Mouse (Mus musculus) stomach, embryonic 15.5 days (tissue): Measurements from ENCODE around the gene Tmem248. TPM values are rescaled to one million over a fixed set of nuclear protein-coding genes. Genes with fewer than 3 reads are reported as not detected.
A peak's percentile ranks its signal among the peaks of the same experiment; 100 is the strongest.

Experiments used
- ATAC-seq: fragments of 200-750 bp; cut with Nextera tagmentation; 2 replicates; pipeline ENCODE4 v1.8.0; 2017; ENCODE audit warnings: low read depth, moderate number of reproducible peaks, moderate TSS enrichment; ENCODE audit not compliant: insufficient read depth, low FRiP score
- H3K27ac ChIP-seq: fragments of 300-500 bp; sonication (generic); 2 replicates; pipeline ENCODE4 v1.5.1; 2015; ENCODE audit warnings: mild to moderate bottlenecking, inconsistent platforms
- H3K27me3 ChIP-seq: fragments of 300-500 bp; sonication (generic); replicated peaks from 2 replicates; pipeline ENCODE4 v1.6.1; 2015; ENCODE audit warnings: inconsistent platforms
- H3K36me3 ChIP-seq: fragments of 300-500 bp; sonication (generic); 2 replicates; pipeline ENCODE4 v1.6.1; 2015; ENCODE audit warnings: inconsistent platforms
- H3K4me1 ChIP-seq: fragments of 300-500 bp; sonication (generic); 2 replicates; pipeline ENCODE4 v1.6.1; 2015; ENCODE audit warnings: inconsistent platforms
- H3K4me2 ChIP-seq: fragments of 300-500 bp; sonication (generic); 2 replicates; pipeline ENCODE4 v1.6.1; 2015; ENCODE audit warnings: mild to moderate bottlenecking, inconsistent platforms
- H3K4me3 ChIP-seq: fragments of 300-500 bp; sonication (generic); replicated peaks from 2 replicates; pipeline ENCODE4 v1.5.1; 2015; ENCODE audit warnings: inconsistent platforms
- H3K9ac ChIP-seq: fragments of 300-500 bp; sonication (generic); 2 replicates; pipeline ENCODE4 v1.6.1; 2015; ENCODE audit warnings: inconsistent platforms
- H3K9me3 ChIP-seq: fragments of 300-500 bp; sonication (generic); 2 replicates; pipeline ENCODE4 v1.6.1; 2016; ENCODE audit warnings: inconsistent platforms
- WGBS: fragments of 180-500 bp; shearing (Covaris S2); methylation state at CpG from one replicate; pipeline ENCODE4 v1.1.7; 2015; 5-methylcytosine and 5-hydroxymethylcytosine counted together
- polyA plus RNA-seq: library from polyadenylated mRNA; unstranded; fragments of >200 nt; fragmentation: Nextera tagmentation; extraction: Ambion mirVana; gene quantifications from 2 replicates; pipeline ENCODE4 v1.2.1, GENCODE M21; 2015

The Tmem248 gene
- polyA plus RNA-seq, 1 experiment from 2014 or later, result 37.3 TPM

- no peaks in the 10 kb centered on the region for H3K27me3 ChIP-seq
- H3K36me3 ChIP-seq, result peaks cover 32% of the 10 kb centered on the region
- H3K27ac ChIP-seq, result no peak overlapping the region
- no peak overlapping the region for H3K4me3 ChIP-seq
- H3K9me3 ChIP-seq, result no peaks in the 10 kb centered on the region
- H3K9ac ChIP-seq, result no peak overlapping the region
- ATAC-seq, result no peak
- WGBS, result 87% methylated on average over 1 of the region's 1 CpGs
- no peak overlapping the region for H3K4me2 ChIP-seq
- no peaks in the 10 kb centered on the region for H3K4me1 ChIP-seq
These were observed 50.4 kb downstream of the Tmem248 start for GRCm38 (mm10) chr5:130267316-130267715.

GRCm38 (mm10) chr5:130268976-130269375 is 52.1 kb downstream of the Tmem248 start:
- no peaks in the 10 kb centered on the region for H3K9me3 ChIP-seq
- no peaks in the 10 kb centered on the region for H3K27me3 ChIP-seq
- peaks cover 32% of the 10 kb centered on the region for H3K36me3 ChIP-seq
- no peak overlapping the region for H3K9ac ChIP-seq
- no peak for ATAC-seq
- no peak overlapping the region for H3K4me3 ChIP-seq
- 75% methylated on average over 11 of the region's 11 CpGs for WGBS
- H3K27ac ChIP-seq, result no peak overlapping the region
- no peaks in the 10 kb centered on the region for H3K4me1 ChIP-seq
- no peak overlapping the region for H3K4me2 ChIP-seq

- H3K36me3 ChIP-seq, result peaks cover 23% of the 10 kb centered on the region; the same call in 1 of the 2 replicates
These were observed 55.5 kb downstream of the Tmem248 start for GRCm38 (mm10) chr5:130272344-130272743.

GRCm38 (mm10) chr5:130273046-130273445 is 56.2 kb downstream of the Tmem248 start:
- WGBS, result 76% methylated on average over 6 of the region's 6 CpGs
- ATAC-seq, result peak; percentile 37; the same call in 1 of the 2 replicates
- Histone ChIP-seq H3K36me3 (peaks cover 19% of the 10 kb centered on the region; the same call in 1 of the 2 replicates), H3K4me2 (no peak overlapping the region), H3K9ac (no peak overlapping the region), H3K4me1 (no peaks in the 10 kb centered on the region), H3K27me3 (no peaks in the 10 kb centered on the region), H3K9me3 (no peaks in the 10 kb centered on the region), H3K27ac (no peak overlapping the region), H3K4me3 (no peak overlapping the region)

More at GRCm38 (mm10) chr5:130272344-130272743, 55.5 kb downstream of the Tmem248 start:
- Histone ChIP-seq H3K4me1 (no peaks in the 10 kb centered on the region), H3K27ac (no peak overlapping the region), H3K4me2 (no peak overlapping the region), H3K27me3 (no peaks in the 10 kb centered on the region), H3K9ac (no peak overlapping the region), H3K9me3 (no peaks in the 10 kb centered on the region), H3K4me3 (no peak overlapping the region)
- no peak for ATAC-seq
- WGBS, result 97% methylated on average over 1 of the region's 1 CpGs

GRCm38 (mm10) chr5:130275509-130275908 is 58.6 kb downstream of the Tmem248 start:
- no peaks in the 10 kb centered on the region for H3K4me1 ChIP-seq
- WGBS, result 55% methylated on average over 4 of the region's 4 CpGs
- no peak overlapping the region for H3K4me2 ChIP-seq
- H3K4me3 ChIP-seq, result no peak overlapping the region
- no peak for ATAC-seq
- H3K27ac ChIP-seq, result no peak overlapping the region
- no peaks in the 10 kb centered on the region for H3K9me3 ChIP-seq
- peaks cover 28% of the 10 kb centered on the region for H3K36me3 ChIP-seq
- H3K9ac ChIP-seq, result no peak overlapping the region
- H3K27me3 ChIP-seq, result no peaks in the 10 kb centered on the region

- Histone ChIP-seq H3K27ac (no peak overlapping the region), H3K9me3 (no peaks in the 10 kb centered on the region), H3K36me3 (peaks cover 18% of the 10 kb centered on the region), H3K4me2 (no peak overlapping the region), H3K4me1 (no peaks in the 10 kb centered on the region), H3K9ac (no peak overlapping the region), H3K4me3 (no peak overlapping the region), H3K27me3 (no peaks in the 10 kb centered on the region)
- ATAC-seq, result no peak
- 73% methylated on average over 7 of the region's 7 CpGs for WGBS
These were observed 61.2 kb downstream of the Tmem248 start for GRCm38 (mm10) chr5:130278011-130278472.

GRCm38 (mm10) chr5:130283079-130283732 is 66.3 kb downstream of the Tmem248 start:
- H3K9me3 ChIP-seq, result no peaks in the 10 kb centered on the region
- H3K9ac ChIP-seq, result no peak overlapping the region
- H3K27me3 ChIP-seq, result no peaks in the 10 kb centered on the region
- H3K4me3 ChIP-seq, result no peak overlapping the region
- no peak overlapping the region for H3K27ac ChIP-seq
- ATAC-seq, result no peak
- H3K4me2 ChIP-seq, result no peak overlapping the region
- H3K36me3 ChIP-seq, result peaks cover 24% of the 10 kb centered on the region
- 93% methylated on average over 9 of the region's 9 CpGs for WGBS
- H3K4me1 ChIP-seq, result no peaks in the 10 kb centered on the region

GRCm38 (mm10) chr5:130288106-130288505 is 71.2 kb downstream of the Tmem248 start:
- Histone ChIP-seq H3K9me3 (no peaks in the 10 kb centered on the region), H3K4me2 (no peak overlapping the region), H3K4me1 (no peaks in the 10 kb centered on the region), H3K27me3 (no peaks in the 10 kb centered on the region), H3K4me3 (no peak overlapping the region), H3K27ac (no peak overlapping the region), H3K36me3 (peaks cover 14% of the 10 kb centered on the region), H3K9ac (no peak overlapping the region)
- 86% methylated on average over 7 of the region's 7 CpGs for WGBS
- ATAC-seq, result no peak

- Histone ChIP-seq H3K4me3 (no peak overlapping the region), H3K27ac (no peak overlapping the region), H3K27me3 (no peaks in the 10 kb centered on the region), H3K4me1 (no peaks in the 10 kb centered on the region), H3K36me3 (peaks cover 3% of the 10 kb centered on the region; the same call in 1 of the 2 replicates), H3K4me2 (no peak overlapping the region), H3K9me3 (no peaks in the 10 kb centered on the region), H3K9ac (no peak overlapping the region)
- no peak for ATAC-seq
- WGBS, result 97% methylated on average over 6 of the region's 6 CpGs
These were observed 73.4 kb downstream of the Tmem248 start for GRCm38 (mm10) chr5:130290242-130290641.

GRCm38 (mm10) chr5:130290775-130291174 is 73.9 kb downstream of the Tmem248 start:
- Histone ChIP-seq H3K4me3 (no peak overlapping the region), H3K27me3 (no peaks in the 10 kb centered on the region), H3K9me3 (no peaks in the 10 kb centered on the region), H3K4me2 (no peak overlapping the region), H3K36me3 (peaks cover 3% of the 10 kb centered on the region; the same call in 1 of the 2 replicates), H3K4me1 (no peaks in the 10 kb centered on the region), H3K27ac (no peak overlapping the region), H3K9ac (no peak overlapping the region)
- WGBS, result 96% methylated on average over 12 of the region's 12 CpGs
- ATAC-seq, result no peak

GRCm38 (mm10) chr5:130292976-130293375 is 76.1 kb downstream of the Tmem248 start:
- H3K4me2 ChIP-seq, result no peak overlapping the region
- H3K27me3 ChIP-seq, result no peaks in the 10 kb centered on the region
- peaks cover 11% of the 10 kb centered on the region for H3K36me3 ChIP-seq
- 81% methylated on average over 4 of the region's 4 CpGs for WGBS
- no peak overlapping the region for H3K27ac ChIP-seq
- H3K4me3 ChIP-seq, result no peak overlapping the region
- H3K4me1 ChIP-seq, result no peaks in the 10 kb centered on the region
- no peak for ATAC-seq
- no peak overlapping the region for H3K9ac ChIP-seq
- no peaks in the 10 kb centered on the region for H3K9me3 ChIP-seq
